Mouse (Mus musculus) intestine, embryonic 16.5 days (tissue): Measurements from ENCODE around the gene Fkbp8. TPM values are rescaled to one million over a fixed set of nuclear protein-coding genes. Genes with fewer than 3 reads are reported as not detected.

Source experiments
- ATAC-seq: fragments of 200-750 bp; cut with Nextera tagmentation; 2 replicates; pipeline ENCODE4 v1.8.0; 2017; ENCODE audit warnings: moderate TSS enrichment, moderate library complexity
- H3K27ac ChIP-seq: fragments of 300-500 bp; sonication (generic); 2 replicates; pipeline ENCODE4 v1.5.1; 2014; ENCODE audit warnings: mild to moderate bottlenecking, low read length
- H3K27me3 ChIP-seq: fragments of 300-500 bp; sonication (generic); replicated peaks from 2 replicates; pipeline ENCODE4 v1.6.1; 2014; ENCODE audit warnings: low read length, control low read depth, mixed read lengths; ENCODE audit not compliant: control insufficient read depth, insufficient read depth
- H3K36me3 ChIP-seq: fragments of 300-500 bp; sonication (generic); 2 replicates; pipeline ENCODE4 v1.6.1; 2014; ENCODE audit warnings: low read length, control low read depth; ENCODE audit not compliant: control insufficient read depth, insufficient read depth
- H3K4me1 ChIP-seq: fragments of 300-500 bp; sonication (generic); 2 replicates; pipeline ENCODE4 v1.6.1; 2014; ENCODE audit warnings: low read length, control low read depth, mixed read lengths; ENCODE audit not compliant: control insufficient read depth, insufficient read depth
- H3K4me2 ChIP-seq: fragments of 300-500 bp; sonication (generic); 2 replicates; pipeline ENCODE4 v1.6.1; 2014; ENCODE audit warnings: low read depth, low read length, control low read depth
- H3K4me3 ChIP-seq: fragments of 300-500 bp; sonication (generic); 2 replicates; pipeline ENCODE4 v1.5.1; 2014; ENCODE audit warnings: mild to moderate bottlenecking, low read length
- H3K9ac ChIP-seq: fragments of 300-500 bp; sonication (generic); 2 replicates; pipeline ENCODE4 v1.6.1; 2014; ENCODE audit warnings: low read depth, low read length
- H3K9me3 ChIP-seq: fragments of 300-500 bp; sonication (generic); 2 replicates; pipeline ENCODE4 v1.6.1; 2016; ENCODE audit warnings: low read length, control low read depth; ENCODE audit not compliant: control insufficient read depth
- WGBS: fragments of 180-500 bp; shearing (Covaris S2); extraction: QIAGEN DNeasy Blood & Tissue Kit; methylation state at CpG from one replicate; pipeline ENCODE4 v1.1.7; 2014; 5-methylcytosine and 5-hydroxymethylcytosine counted together
- polyA plus RNA-seq: library from polyadenylated mRNA; unstranded; fragments of >200 nt; fragmentation: Nextera tagmentation; extraction: Ambion mirVana; gene quantifications from 2 replicates; pipeline ENCODE4 v1.2.1, GENCODE M21; 2015

Gene Fkbp8
- polyA plus RNA-seq, 1 experiment from 2014 or later: 328 TPM

DNA sequence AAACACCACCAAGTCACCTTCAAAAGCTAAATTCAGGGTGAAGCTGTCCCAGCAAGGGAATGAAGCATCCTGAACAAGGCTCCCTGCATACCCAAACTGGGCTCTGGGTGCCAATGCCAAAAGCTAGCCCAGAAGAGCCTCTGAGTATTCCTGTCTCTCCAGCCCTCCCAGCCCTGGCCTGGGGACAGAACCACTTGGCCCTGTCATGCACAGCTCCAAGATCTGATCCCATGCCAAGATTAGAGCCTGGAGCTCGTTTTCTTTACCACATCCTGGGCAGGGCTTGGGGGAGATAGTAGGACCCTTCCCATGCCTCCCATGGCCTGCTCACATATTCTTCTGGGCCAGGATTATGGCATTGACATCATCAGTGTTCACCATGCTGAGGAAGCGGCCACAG, 7.9 kb upstream of the Fkbp8 start:
- peaks cover 5% of the 10 kb centered on the region for H3K4me1 ChIP-seq
- WGBS: 63% methylated on average over 2 of the region's 2 CpGs
- no peak overlapping the region for H3K4me2 ChIP-seq
- H3K4me3 ChIP-seq: no peak overlapping the region
- no peak overlapping the region for H3K27ac ChIP-seq
- H3K9me3 ChIP-seq: no peaks in the 10 kb centered on the region
- H3K36me3 ChIP-seq: 0 out of 2 replicates have a peak, but pooled peaks cover 3% of the 10 kb centered on the region
- no peak for ATAC-seq
- H3K9ac ChIP-seq: no peak overlapping the region
- no peaks in the 10 kb centered on the region for H3K27me3 ChIP-seq

DNA sequence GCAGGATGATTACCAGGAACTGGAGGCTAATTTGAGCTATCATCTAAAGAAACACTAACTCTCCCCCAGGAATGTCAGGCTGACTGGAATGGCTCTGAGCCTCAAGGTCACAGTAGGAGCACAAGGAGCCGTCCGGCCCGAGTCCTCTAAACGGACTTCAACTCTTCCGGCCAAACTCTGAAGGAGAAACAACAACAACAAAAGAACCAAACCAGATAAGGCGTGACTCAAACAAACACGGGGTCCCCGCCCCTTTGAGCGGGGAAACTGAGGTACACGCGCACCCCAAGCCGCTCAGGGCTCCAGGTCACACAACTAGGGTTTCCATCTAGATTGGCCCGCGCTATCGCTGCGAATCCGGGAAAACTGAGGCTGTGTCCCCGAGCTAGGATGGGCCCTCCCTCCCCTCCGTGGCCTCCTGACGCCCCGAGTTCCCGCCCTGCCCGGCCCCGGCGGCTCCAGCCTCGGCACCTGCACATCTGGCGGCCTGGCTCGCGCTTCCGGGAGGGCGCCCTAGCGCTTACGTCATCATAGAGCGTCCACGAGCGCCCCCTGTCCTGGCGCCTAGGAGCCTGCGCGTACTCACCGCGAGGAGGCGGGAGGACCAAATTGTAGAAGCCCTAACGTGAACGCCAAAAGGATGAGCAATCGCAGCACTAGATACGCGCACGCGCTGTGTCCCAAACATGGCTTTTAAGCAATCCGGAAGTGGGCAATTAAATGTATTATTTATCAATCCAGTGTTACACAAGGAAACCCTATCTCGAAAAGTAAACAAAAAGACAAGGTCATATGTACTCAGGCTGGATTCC, 4.7 kb upstream of the Fkbp8 start:
- WGBS: 1% methylated on average over 49 of the region's 51 CpGs
- H3K27me3 ChIP-seq: no peaks in the 10 kb centered on the region
- no peaks in the 10 kb centered on the region for H3K9me3 ChIP-seq
- peak overlapping the region; percentile 84 for H3K9ac ChIP-seq
- peak overlapping the region; percentile 83 for H3K4me3 ChIP-seq
- ATAC-seq: peak; percentile 83
- H3K36me3 ChIP-seq: 0 out of 2 replicates have a peak, but pooled peaks cover 3% of the 10 kb centered on the region
- peak overlapping the region; percentile 93 for H3K27ac ChIP-seq
- H3K4me1 ChIP-seq: peaks cover 5% of the 10 kb centered on the region
- H3K4me2 ChIP-seq: peak overlapping the region; percentile 68

DNA sequence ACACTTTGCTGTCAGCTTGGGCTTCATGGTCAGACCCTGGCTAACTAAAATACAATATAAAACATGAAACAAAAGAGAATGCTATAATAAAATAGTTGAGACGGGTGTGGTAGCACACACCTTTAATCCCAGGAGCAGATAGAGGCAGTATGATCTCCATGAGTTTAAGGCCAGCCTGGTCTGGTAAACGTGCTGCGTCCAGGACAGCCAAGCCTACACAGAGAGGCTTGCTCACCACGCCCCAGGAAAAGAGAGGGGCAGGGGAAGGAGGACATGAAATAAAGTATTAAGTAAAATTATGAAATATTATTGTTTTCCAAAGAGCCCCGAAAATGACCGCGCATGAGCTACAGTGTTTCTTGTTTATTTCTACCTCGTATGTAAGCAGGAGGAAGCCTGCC, 413 bp upstream of the Fkbp8 start:
- ATAC-seq: peak; percentile 51
- no peaks in the 10 kb centered on the region for H3K27me3 ChIP-seq
- peak overlapping the region; percentile 92 for H3K4me3 ChIP-seq
- peak overlapping the region; percentile 61 for H3K4me2 ChIP-seq
- H3K36me3 ChIP-seq: peaks cover 11% of the 10 kb centered on the region
- H3K4me1 ChIP-seq: peaks cover 17% of the 10 kb centered on the region
- H3K9me3 ChIP-seq: no peaks in the 10 kb centered on the region
- peak overlapping the region; percentile 81 for H3K27ac ChIP-seq
- 2% methylated on average over 8 of the region's 8 CpGs for WGBS
- H3K9ac ChIP-seq: peak overlapping the region; percentile 96

DNA sequence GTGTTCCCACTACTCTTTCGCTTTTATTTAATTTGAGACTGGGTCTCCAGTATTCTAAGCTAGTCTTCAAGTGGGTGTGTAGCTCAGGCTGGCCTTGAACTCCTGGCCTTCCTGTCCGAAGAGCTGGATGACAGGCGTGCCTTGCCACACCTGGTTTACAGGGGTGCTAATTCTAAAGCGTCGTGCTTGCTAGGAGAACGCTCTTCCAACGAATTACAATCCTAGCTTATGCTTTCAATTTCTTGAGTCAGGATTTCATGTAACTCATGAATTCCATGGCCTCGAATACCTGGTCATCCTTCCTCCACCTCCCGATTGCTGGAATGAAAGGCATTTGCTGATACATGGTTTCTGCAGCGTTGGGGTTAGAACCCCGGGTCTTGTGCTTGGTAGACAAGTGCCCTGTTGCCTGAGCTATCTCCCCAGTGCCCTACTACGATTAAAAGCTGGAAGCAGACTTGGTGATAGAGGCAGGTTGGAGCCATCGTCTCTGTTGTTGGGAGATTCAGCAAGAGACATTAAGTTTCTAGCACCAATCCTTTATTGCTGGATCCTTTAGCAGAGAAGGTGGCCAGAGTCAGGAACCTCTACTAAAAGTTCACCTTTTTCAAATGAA, 766 bp downstream of the Fkbp8 start:
- no peak for ATAC-seq
- peak overlapping the region; percentile 90 for H3K27ac ChIP-seq

DNA sequence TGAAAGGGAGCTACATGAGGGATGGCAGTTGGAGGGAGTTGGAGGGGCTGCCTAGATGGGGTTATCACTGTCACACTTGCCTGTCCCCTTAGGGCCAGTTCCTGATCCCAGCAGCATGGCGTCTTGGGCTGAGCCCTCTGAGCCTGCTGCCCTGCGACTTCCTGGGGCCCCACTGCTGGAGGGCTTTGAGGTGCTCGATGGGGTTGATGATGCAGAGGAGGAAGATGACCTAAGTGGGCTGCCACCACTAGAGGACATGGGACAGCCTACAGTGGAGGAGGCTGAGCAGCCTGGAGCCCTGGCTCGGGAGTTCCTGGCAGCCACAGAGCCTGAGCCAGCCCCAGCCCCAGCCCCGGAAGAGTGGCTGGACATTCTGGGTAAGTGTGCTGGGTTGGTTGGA, 1.8 kb downstream of the Fkbp8 start:
- Histone ChIP-seq H3K27me3 (no peaks in the 10 kb centered on the region), H3K4me3 (no peak overlapping the region), H3K27ac (no peak overlapping the region), H3K4me2 (0 out of 2 replicates have a peak overlapping the region, but pooled peaks have one; percentile 3), H3K9ac (peak overlapping the region; percentile 45; the same call in 1 of the 2 replicates), H3K36me3 (peaks cover 20% of the 10 kb centered on the region), H3K9me3 (no peaks in the 10 kb centered on the region), H3K4me1 (peaks cover 13% of the 10 kb centered on the region)
- 79% methylated on average over 5 of the region's 5 CpGs for WGBS
- ATAC-seq: no peak

More for the DNA sequence above, 766 bp downstream of the Fkbp8 start:
- Histone ChIP-seq H3K27me3 (no peaks in the 10 kb centered on the region), H3K4me2 (peak overlapping the region; percentile 77), H3K9ac (peak overlapping the region; percentile 96), H3K36me3 (peaks cover 18% of the 10 kb centered on the region), H3K4me1 (peaks cover 16% of the 10 kb centered on the region), H3K9me3 (no peaks in the 10 kb centered on the region), H3K4me3 (peak overlapping the region; percentile 92)
- WGBS: 24% methylated on average over 13 of the region's 13 CpGs

DNA sequence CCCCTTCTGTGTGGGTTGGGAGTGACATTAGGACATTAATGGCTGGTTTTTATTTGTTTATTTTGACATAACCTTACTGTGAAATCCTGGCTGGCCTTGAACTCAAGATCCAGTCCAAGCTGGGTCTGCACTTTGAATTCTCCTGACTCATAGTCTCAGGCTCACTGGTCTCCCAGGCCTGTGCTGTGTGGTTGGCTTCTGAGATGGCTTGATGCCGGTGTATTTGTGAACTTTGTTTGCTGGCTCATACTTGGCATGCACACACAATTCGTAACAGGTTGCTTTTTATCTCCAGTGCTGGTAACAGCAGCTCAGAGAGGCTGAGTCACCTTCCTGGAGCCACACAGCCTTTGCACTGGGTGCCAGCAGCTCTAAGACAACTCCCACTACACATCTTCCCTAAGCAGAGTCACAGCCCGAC, 2.2 kb downstream of the Fkbp8 start:
- 96% methylated on average over 3 of the region's 3 CpGs for WGBS
- Histone ChIP-seq H3K9ac (no peak overlapping the region), H3K36me3 (peaks cover 21% of the 10 kb centered on the region), H3K27ac (no peak overlapping the region), H3K4me3 (no peak overlapping the region), H3K4me1 (peaks cover 13% of the 10 kb centered on the region), H3K27me3 (no peaks in the 10 kb centered on the region), H3K4me2 (no peak overlapping the region), H3K9me3 (no peaks in the 10 kb centered on the region)
- no peak for ATAC-seq

DNA sequence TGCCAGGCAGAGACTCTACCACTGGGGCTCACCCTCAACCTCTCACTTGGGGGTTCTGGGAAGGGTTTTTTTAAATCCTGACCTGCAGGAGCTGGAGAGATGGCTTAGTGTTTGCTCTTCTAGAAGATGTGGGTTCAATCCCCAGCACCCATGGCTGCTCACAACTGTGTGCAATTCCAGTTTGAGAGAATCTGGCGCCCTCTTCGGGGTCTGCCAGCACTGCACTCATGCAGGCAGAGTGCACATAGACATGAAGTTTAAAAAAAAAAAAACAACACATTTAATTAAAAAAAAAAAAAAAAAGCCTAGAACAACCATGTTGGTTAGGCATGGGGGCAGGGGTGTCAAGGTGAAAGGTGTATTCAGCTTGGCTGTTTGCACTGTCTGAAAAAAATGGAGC, 2.8 kb downstream of the Fkbp8 start:
- peaks cover 21% of the 10 kb centered on the region for H3K36me3 ChIP-seq

DNA sequence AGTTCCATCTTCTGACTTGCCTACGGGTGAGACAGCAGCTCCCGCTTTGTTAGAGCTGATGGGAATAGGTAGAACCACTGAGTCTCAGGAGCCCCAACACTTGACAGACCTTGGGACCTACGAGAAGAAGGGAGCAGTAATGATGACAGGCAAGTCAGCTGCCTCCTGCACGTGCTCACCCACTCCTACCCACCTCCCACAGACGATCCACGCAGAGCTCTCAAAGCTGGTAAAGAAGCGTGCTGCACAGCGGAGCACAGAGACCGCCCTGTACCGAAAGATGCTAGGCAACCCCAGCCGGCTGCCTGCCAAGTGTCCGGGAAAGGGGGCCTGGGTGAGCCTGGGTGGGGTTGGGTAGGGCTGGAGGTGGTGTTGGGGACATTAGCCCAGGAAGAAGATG, 6.8 kb downstream of the Fkbp8 start:
- ATAC-seq: no peak
- H3K36me3 ChIP-seq: peaks cover 29% of the 10 kb centered on the region
- 93% methylated on average over 12 of the region's 12 CpGs for WGBS
- H3K4me3 ChIP-seq: no peak overlapping the region
- H3K4me2 ChIP-seq: no peak overlapping the region
- H3K27me3 ChIP-seq: no peaks in the 10 kb centered on the region
- H3K9ac ChIP-seq: no peak overlapping the region
- no peak overlapping the region for H3K27ac ChIP-seq
- no peaks in the 10 kb centered on the region for H3K9me3 ChIP-seq
- peaks cover 12% of the 10 kb centered on the region for H3K4me1 ChIP-seq

More for the DNA sequence above, 2.8 kb downstream of the Fkbp8 start:
- ATAC-seq: no peak
- Histone ChIP-seq H3K9me3 (no peaks in the 10 kb centered on the region), H3K27me3 (no peaks in the 10 kb centered on the region), H3K4me3 (no peak overlapping the region), H3K4me1 (peaks cover 13% of the 10 kb centered on the region), H3K9ac (no peak overlapping the region), H3K4me2 (no peak overlapping the region), H3K27ac (no peak overlapping the region)
- WGBS: 97% methylated on average over 2 of the region's 2 CpGs

DNA sequence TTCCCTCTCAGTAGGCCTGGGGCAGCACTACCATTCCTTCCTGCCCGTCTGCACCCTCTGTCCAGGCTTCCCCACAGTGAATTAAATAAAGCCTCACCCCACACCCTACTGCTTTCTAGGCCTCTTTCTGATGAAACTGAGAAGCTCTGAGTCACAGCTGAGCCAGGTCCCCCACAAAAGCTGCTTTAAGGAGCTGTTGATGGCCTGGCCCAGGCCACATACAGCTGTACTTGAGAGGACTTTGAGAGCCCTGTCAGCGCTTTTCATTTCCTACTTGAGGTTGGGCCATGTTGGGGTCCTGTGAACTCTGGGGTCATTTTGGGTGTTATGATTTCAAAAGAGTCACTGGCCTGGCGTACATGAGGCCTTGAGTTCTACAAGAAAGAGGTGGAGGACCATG, 7.7 kb downstream of the Fkbp8 start:
- ATAC-seq: no peak
- Histone ChIP-seq H3K27ac (no peak overlapping the region), H3K4me2 (no peak overlapping the region), H3K4me3 (no peak overlapping the region), H3K36me3 (peaks cover 25% of the 10 kb centered on the region), H3K4me1 (peaks cover 8% of the 10 kb centered on the region), H3K9ac (no peak overlapping the region), H3K27me3 (no peaks in the 10 kb centered on the region), H3K9me3 (no peaks in the 10 kb centered on the region)
- 91% methylated on average over 3 of the region's 3 CpGs for WGBS
